Mouse (Mus musculus) cerebellum, postnatal 14 days (tissue): ENCODE measurements around the gene Fbxl20.

ENCODE experiments used
- DNase-seq, 2 experiments: peaks; one replicate each; pipeline ENCODE4 v3.0.0; 2021; ENCODE audit warnings: mixed read lengths in 2 of 2

The Fbxl20 gene

DNA sequence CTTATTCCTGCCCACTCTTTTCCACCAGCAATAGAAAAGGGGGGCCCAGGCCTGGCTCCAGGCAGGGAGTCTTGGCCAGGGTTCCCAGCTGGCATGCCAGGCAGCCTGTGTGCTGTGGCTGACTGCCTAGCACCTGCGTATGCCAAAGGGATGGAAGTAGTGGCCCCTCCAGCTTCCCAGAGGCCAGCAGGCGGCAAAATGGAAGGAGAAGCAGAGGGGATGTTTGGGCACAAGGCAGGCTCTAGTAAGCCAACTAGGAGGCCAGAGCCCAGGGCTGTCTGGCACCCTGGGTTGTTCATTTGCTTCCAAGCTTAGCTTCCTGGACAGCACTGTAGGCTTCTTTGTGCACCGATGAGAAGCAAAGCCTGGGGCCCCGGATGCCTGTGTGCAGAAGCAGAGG, 102.5 kb downstream of the Fbxl20 start:
- DNase-seq, result peak; percentile 90 to 91

DNA sequence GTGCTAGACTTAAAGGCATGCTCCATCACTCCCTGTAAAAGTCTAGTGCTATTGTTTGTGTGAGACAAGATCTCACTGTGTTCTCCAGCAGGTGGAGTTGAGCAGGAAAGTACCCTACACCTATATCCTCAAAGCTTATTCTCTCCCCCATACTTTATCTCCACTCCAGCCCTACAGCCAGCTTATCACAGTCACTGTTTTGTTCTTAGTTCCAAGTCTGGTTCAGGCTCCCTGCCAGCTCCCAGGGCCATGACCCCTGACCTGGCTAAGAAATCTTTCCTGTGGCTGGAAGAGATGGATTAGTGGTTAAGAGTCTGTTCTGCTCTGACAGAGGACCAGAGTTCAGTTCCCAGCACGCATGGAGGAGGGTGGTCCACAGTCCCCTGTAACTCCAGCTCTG, 103.7 kb downstream of the Fbxl20 start:
- no peak for DNase-seq

DNA sequence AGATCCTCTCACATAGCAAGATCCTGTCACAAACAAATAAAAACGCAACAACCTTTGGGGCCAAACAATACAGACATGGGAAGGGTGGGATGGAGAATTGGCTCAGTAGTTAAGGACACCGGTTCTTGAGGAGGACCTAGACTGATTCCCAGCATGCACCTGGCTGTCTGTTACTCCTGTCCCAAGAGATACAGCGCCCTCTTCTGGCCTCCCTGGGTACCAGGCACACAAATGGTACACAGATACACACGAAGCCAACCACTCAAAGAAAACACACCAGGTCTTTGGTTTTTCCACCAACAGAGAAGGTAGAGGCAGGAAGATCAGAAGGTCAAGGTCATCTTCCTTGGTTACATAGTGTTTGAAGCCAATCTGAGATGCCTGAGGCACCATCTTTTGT, 104.6 kb downstream of the Fbxl20 start:
- DNase-seq, result peak in 1 of 2 experiments; percentile 48

DNA sequence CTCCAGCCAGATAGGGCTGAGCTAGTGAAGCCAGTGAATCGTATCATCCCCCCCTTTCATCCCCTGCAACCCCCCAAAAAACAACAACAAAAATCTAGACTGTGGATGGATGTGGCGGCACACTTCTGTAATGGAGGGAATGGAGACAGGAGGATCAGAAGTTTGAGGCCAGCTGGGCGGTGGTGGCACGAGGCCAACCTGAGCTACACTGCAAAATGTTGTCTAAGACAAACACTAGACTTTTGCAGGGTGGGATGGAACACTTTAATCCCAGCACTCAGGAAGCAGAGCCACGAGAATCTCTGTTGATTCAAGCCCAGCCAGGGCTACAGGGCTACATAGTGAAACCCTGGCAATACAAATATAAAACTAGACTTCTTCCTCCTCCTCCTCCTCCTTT, 106.1 kb downstream of the Fbxl20 start:
- peak; percentile 56 to 62 for DNase-seq

DNA sequence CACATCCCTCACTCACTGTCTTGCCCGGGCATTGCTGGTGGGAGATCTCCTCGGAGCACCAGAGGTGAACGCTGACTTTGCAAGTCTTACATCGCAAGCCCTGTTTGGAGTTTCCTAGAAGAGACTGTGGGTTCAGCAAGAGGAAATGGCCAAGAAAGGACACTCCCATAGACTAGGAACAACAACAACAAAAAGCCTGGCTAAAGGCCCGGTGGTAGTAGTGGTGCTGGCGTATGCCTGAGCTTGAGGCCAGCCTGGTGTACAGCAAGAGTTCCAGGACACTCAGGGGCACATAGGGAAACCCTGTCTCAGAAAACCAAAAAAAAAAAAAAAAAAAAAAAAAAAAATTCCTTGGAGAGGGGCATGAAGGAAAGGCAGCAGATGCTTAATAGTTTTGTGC, 107.5 kb downstream of the Fbxl20 start:
- DNase-seq, result peak in 1 of 2 experiments; percentile 34

DNA sequence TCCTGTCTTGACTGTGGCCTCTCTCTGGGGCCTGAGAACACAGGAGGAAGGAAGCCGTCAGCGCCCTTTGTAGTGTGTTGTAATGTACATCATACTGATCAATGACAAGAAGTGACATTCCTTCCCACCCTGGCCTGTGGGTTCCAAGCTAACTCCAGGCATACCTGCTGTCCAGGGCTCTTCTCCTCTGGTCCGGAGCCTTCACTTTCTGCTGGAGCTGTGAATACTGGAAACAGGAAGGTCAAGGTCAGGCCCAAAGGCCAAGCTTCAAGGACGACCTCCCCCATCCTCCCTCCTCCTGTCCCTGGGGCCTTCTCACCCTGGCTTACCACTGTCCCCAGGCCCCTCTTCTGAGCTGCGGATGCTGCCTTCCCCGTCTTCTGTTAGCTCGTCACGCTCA, 109.2 kb downstream of the Fbxl20 start:
- DNase-seq, result no peak

DNA sequence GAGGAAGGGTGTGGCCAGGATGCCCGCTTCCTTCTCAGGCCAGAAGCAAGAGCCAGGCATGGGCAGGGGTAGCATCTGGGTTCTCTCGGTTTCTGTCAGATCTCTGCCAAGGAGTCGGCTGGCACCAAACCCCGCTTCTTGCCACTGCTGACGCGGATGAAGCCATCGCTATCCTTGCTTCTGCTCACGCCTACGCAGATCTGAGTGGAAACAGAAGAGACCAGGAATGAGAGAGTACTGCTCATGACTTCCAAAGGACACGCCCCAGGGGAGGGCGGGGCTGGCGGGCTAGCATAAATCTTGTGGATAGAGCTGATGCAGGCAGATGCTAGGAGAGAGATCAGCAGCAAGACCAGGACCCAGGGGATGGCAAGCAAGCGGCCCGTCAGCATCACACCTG, 112.3 kb downstream of the Fbxl20 start:
- peak; percentile 56 to 74 for DNase-seq

DNA sequence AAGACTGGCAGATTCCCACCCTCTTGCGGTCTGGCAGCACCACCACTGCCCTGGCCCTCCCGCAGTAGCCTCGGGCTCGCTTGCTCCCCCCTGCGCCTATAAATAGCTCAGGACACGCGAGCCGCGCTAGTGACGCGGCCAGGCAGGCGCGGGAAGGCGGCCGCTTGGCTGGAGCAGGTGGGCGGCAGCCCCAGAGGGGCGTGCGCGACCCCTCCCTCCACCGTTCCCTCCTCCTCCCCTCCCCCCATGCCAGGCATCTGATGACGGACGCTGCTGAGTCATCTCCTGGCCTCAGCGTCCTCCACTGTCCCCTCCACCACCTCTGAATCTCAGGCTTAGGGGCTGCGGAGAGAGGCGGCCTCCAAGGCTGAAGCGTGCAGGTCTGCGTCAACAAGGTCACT, 114.2 kb downstream of the Fbxl20 start:
- DNase-seq, result peak; percentile 81 to 88

DNA sequence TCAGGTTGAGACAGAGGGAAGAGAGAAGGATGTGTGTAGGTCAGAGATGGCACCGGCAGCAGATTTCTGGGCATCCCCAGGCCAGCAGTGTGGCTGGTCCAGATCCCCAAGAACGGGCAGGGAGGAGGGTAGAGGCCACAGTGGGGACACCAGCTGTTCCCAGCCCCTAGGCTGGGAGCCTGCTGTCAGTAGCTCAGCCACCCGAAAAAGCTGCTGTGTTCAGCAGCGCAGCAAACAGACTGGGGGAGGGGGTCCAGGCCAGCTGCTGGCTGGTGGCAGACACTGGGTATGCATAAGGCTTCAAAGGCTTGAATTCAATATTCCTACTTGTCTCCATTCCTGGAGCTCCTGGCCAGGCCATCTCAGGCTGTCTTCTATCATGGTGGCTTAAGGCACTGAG, 115.4 kb downstream of the Fbxl20 start:
- DNase-seq, result peak; percentile 54 to 67

DNA sequence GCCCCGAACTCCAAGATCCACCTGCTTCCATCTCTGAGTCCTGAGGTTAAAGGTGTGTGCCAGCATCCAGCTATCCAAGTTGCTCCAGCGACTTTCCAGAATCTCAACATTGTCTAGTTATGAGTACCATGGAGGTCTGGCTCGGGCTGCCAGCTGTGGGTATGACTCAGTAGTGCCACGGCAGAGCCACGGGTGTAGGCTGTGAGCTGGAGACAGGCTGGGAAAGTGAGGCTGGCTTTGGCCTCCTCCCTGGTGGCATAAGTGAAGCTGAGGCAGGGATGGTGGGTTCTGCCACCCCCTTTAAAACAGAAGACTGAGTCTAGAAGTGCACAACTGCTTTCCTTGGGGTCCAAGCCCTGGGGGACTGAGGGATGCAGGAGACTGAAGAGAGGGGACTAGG, 116.1 kb downstream of the Fbxl20 start:
- DNase-seq, result no peak
